Mouse (Mus musculus): ENCODE results near the gene Gm10837. TPM values are rescaled to one million over a fixed set of nuclear protein-coding genes. Genes with fewer than 3 reads are reported as not detected.

Gm10837 gene
- polyA plus RNA-seq, 1 experiment from 2014 or later, result 0.35 TPM

GRCm38 (mm10) chr14:122476041-122476821, 14.2 kb upstream of the Gm10837 start:
- Histone ChIP-seq H3K4me2 (ENCODE audit: low read depth, low read length) (peak overlapping the region; percentile 49), H3K9ac (replicated peaks; ENCODE audit: low read depth, low read length) (peak overlapping the region; percentile 70), H3K9me3 (ENCODE audit: control insufficient read depth, low read length) (no peaks in the 10 kb centered on the region), H3K27ac (ENCODE audit: low read depth, low read length) (peak overlapping the region; percentile 87), H3K4me1 (ENCODE audit: control insufficient read depth, insufficient read depth, low read length) (peaks cover 8% of the 10 kb centered on the region), H3K4me3 (ENCODE audit: low read depth, low read length) (peak overlapping the region; percentile 46), H3K27me3 (ENCODE audit: control insufficient read depth, insufficient read depth, low read length) (peaks cover 13% of the 10 kb centered on the region), H3K36me3 (ENCODE audit: control insufficient read depth, insufficient read depth, low read length) (no peaks in the 10 kb centered on the region)
- no peak for ATAC-seq (ENCODE audit: low read depth)
- under 1% methylated on average over 62 of the region's 62 CpGs for WGBS

- peak overlapping the region; percentile 49; the same call in 1 of the 2 replicates for H3K4me2 ChIP-seq (ENCODE audit: low read depth, low read length)
- WGBS, result under 1% methylated on average over 18 of the region's 18 CpGs
- peak overlapping the region; percentile 87 for H3K27ac ChIP-seq (ENCODE audit: low read depth, low read length)
- H3K4me1 ChIP-seq (ENCODE audit: control insufficient read depth, insufficient read depth, low read length), result peaks cover 8% of the 10 kb centered on the region
- peak overlapping the region; percentile 46 for H3K4me3 ChIP-seq (ENCODE audit: low read depth, low read length)
- no peaks in the 10 kb centered on the region for H3K9me3 ChIP-seq (ENCODE audit: control insufficient read depth, low read length)
- H3K9ac ChIP-seq (replicated peaks; ENCODE audit: low read depth, low read length), result peak overlapping the region; percentile 70
- no peaks in the 10 kb centered on the region for H3K36me3 ChIP-seq (ENCODE audit: control insufficient read depth, insufficient read depth, low read length)
- H3K27me3 ChIP-seq (ENCODE audit: control insufficient read depth, insufficient read depth, low read length), result peaks cover 17% of the 10 kb centered on the region
- ATAC-seq (ENCODE audit: low read depth), result no peak
These were observed 13.6 kb upstream of the Gm10837 start for GRCm38 (mm10) chr14:122476822-122477215.

GRCm38 (mm10) chr14:122477261-122477671, 13.1 kb upstream of the Gm10837 start:
- Histone ChIP-seq H3K4me2 (ENCODE audit: low read depth, low read length) (peak overlapping the region; percentile 49; the same call in 1 of the 2 replicates), H3K27me3 (ENCODE audit: control insufficient read depth, insufficient read depth, low read length) (peaks cover 19% of the 10 kb centered on the region; the same call in 1 of the 2 replicates), H3K4me1 (ENCODE audit: control insufficient read depth, insufficient read depth, low read length) (peaks cover 8% of the 10 kb centered on the region), H3K4me3 (ENCODE audit: low read depth, low read length) (peak overlapping the region; percentile 46), H3K27ac (ENCODE audit: low read depth, low read length) (peak overlapping the region; percentile 87; the same call in 1 of the 2 replicates), H3K9me3 (ENCODE audit: control insufficient read depth, low read length) (no peaks in the 10 kb centered on the region), H3K36me3 (ENCODE audit: control insufficient read depth, insufficient read depth, low read length) (no peaks in the 10 kb centered on the region), H3K9ac (replicated peaks; ENCODE audit: low read depth, low read length) (peak overlapping the region; percentile 70)
- no peak for ATAC-seq (ENCODE audit: low read depth)
- 1% methylated on average over 20 of the region's 20 CpGs for WGBS

- Histone ChIP-seq H3K4me3 (ENCODE audit: low read depth, low read length) (peak overlapping the region; percentile 46), H3K27me3 (ENCODE audit: control insufficient read depth, insufficient read depth, low read length) (peaks cover 17% of the 10 kb centered on the region), H3K4me1 (ENCODE audit: control insufficient read depth, insufficient read depth, low read length) (peaks cover 8% of the 10 kb centered on the region), H3K36me3 (ENCODE audit: control insufficient read depth, insufficient read depth, low read length) (no peaks in the 10 kb centered on the region), H3K9me3 (ENCODE audit: control insufficient read depth, low read length) (no peaks in the 10 kb centered on the region), H3K9ac (replicated peaks; ENCODE audit: low read depth, low read length) (peak overlapping the region; percentile 70), H3K27ac (ENCODE audit: low read depth, low read length) (peak overlapping the region; percentile 63), H3K4me2 (ENCODE audit: low read depth, low read length) (peak overlapping the region; percentile 38)
- ATAC-seq (ENCODE audit: low read depth), result no peak
- WGBS, result 3% methylated on average over 9 of the region's 9 CpGs
These were observed 12.3 kb upstream of the Gm10837 start for GRCm38 (mm10) chr14:122477971-122478573.

GRCm38 (mm10) chr14:122478574-122479011, 11.8 kb upstream of the Gm10837 start:
- Histone ChIP-seq H3K9me3 (ENCODE audit: control insufficient read depth, low read length) (no peaks in the 10 kb centered on the region), H3K4me3 (ENCODE audit: low read depth, low read length) (peak overlapping the region; percentile 46), H3K27me3 (ENCODE audit: control insufficient read depth, insufficient read depth, low read length) (peaks cover 22% of the 10 kb centered on the region), H3K4me1 (ENCODE audit: control insufficient read depth, insufficient read depth, low read length) (peaks cover 8% of the 10 kb centered on the region), H3K9ac (replicated peaks; ENCODE audit: low read depth, low read length) (peak overlapping the region; percentile 70), H3K36me3 (ENCODE audit: control insufficient read depth, insufficient read depth, low read length) (no peaks in the 10 kb centered on the region), H3K27ac (ENCODE audit: low read depth, low read length) (peak overlapping the region; percentile 63), H3K4me2 (ENCODE audit: low read depth, low read length) (peak overlapping the region; percentile 38)
- ATAC-seq (ENCODE audit: low read depth), result no peak
- WGBS, result 1% methylated on average over 22 of the region's 22 CpGs

GRCm38 (mm10) chr14:122479461-122480109, 10.8 kb upstream of the Gm10837 start:
- no peaks in the 10 kb centered on the region for H3K36me3 ChIP-seq (ENCODE audit: control insufficient read depth, insufficient read depth, low read length)
- peaks cover 5% of the 10 kb centered on the region for H3K4me1 ChIP-seq (ENCODE audit: control insufficient read depth, insufficient read depth, low read length)
- ATAC-seq (ENCODE audit: low read depth), result no peak
- H3K9ac ChIP-seq (replicated peaks; ENCODE audit: low read depth, low read length), result peak overlapping the region; percentile 70
- 15% methylated on average over 17 of the region's 17 CpGs for WGBS
- H3K4me3 ChIP-seq (ENCODE audit: low read depth, low read length), result peak overlapping the region; percentile 46
- H3K27me3 ChIP-seq (ENCODE audit: control insufficient read depth, insufficient read depth, low read length), result peaks cover 29% of the 10 kb centered on the region
- no peaks in the 10 kb centered on the region for H3K9me3 ChIP-seq (ENCODE audit: control insufficient read depth, low read length)
- H3K4me2 ChIP-seq (ENCODE audit: low read depth, low read length), result peak overlapping the region; percentile 38
- H3K27ac ChIP-seq (ENCODE audit: low read depth, low read length), result no peak overlapping the region; the same call in 1 of the 2 replicates

- Histone ChIP-seq H3K4me3 (ENCODE audit: low read depth, low read length) (peak overlapping the region; percentile 46), H3K4me1 (ENCODE audit: control insufficient read depth, insufficient read depth, low read length) (no peaks in the 10 kb centered on the region), H3K9me3 (ENCODE audit: control insufficient read depth, low read length) (no peaks in the 10 kb centered on the region), H3K9ac (replicated peaks; ENCODE audit: low read depth, low read length) (0 out of 2 replicates have a peak overlapping the region, but pooled peaks have one; percentile 35), H3K27me3 (ENCODE audit: control insufficient read depth, insufficient read depth, low read length) (peaks cover 37% of the 10 kb centered on the region), H3K4me2 (ENCODE audit: low read depth, low read length) (peak overlapping the region; percentile 39; the same call in 1 of the 2 replicates), H3K36me3 (ENCODE audit: control insufficient read depth, insufficient read depth, low read length) (no peaks in the 10 kb centered on the region), H3K27ac (ENCODE audit: low read depth, low read length) (peak overlapping the region; percentile 17; the same call in 1 of the 2 replicates)
- 12% methylated on average over 2 of the region's 2 CpGs for WGBS
- no peak for ATAC-seq (ENCODE audit: low read depth)
These were observed 10.0 kb upstream of the Gm10837 start for GRCm38 (mm10) chr14:122480355-122480754.

GRCm38 (mm10) chr14:122481181-122481580, 9.2 kb upstream of the Gm10837 start:
- no peak for ATAC-seq (ENCODE audit: low read depth)
- 10% methylated on average over 15 of the region's 15 CpGs for WGBS
- Histone ChIP-seq H3K9me3 (ENCODE audit: control insufficient read depth, low read length) (no peaks in the 10 kb centered on the region), H3K27ac (ENCODE audit: low read depth, low read length) (peak overlapping the region; percentile 56), H3K4me1 (ENCODE audit: control insufficient read depth, insufficient read depth, low read length) (no peaks in the 10 kb centered on the region), H3K4me3 (ENCODE audit: low read depth, low read length) (peak overlapping the region; percentile 46; the same call in 1 of the 2 replicates), H3K9ac (replicated peaks; ENCODE audit: low read depth, low read length) (peak overlapping the region; percentile 49; the same call in 1 of the 2 replicates), H3K27me3 (ENCODE audit: control insufficient read depth, insufficient read depth, low read length) (peaks cover 45% of the 10 kb centered on the region), H3K4me2 (ENCODE audit: low read depth, low read length) (peak overlapping the region; percentile 39; the same call in 1 of the 2 replicates), H3K36me3 (ENCODE audit: control insufficient read depth, insufficient read depth, low read length) (no peaks in the 10 kb centered on the region)
